Comparison of ENCODE assay signal across 8 mouse cellular contexts in the genomic region with DNA sequence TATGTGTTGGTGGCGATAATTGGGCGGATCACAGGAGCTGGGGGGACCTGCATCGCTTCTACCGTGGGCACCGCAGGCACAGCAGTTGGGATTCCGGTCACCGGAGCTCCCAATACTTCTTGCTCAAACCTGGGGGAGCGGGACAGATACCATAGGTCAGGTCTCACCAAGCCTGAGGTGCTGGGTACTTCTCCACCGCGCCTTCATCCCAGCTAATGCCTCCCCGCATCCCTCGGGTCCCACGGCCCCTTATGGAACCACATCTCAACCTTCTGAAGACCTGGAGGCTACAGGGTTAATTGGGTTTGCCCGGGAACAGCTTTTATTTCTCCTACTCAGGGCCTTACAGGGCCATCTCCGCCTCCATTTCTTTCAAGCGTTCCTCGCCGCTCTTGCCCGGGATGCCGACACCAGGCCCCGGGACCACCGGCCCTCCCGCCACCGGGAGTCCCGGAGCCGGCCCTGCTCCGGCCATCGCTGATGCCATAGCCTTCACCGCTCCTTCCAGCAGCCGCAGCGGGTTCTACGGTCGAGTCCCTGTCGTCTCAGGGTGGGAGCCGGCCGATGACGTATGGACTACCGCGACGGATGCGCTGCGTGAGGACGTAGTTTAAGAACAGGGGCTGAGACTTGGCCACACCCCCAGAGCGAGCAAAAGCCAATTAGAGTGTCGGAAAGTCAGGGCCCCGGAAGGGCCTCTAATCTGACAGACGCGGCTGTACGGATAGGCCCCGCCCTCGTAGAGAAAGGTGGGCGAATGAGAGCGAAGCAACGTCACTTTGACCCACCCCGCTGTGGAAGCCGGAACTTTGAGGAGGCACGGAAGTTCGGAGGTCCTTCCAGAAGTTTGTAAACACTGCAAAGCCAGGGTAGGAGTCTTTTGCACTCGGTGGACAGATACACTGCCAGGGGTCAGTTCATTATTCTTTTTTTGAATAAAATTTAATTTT. TPM values are rescaled to one million over a fixed set of nuclear protein-coding genes. Genes with fewer than 3 reads are reported as not detected.
DNase-seq lines count a peak whose midpoint lies in the region; ATAC-seq lines count a peak whose summit lies in the region.

A gene (minus strand): TSS at position 727 of the 950 bp plus-strand sequence.

- DNase-seq in adrenal gland, adult 18-20 months (ENCODE audit: low spot score in 2 of 2), result peak; percentile 92 to 94
- DNase-seq in embryo, embryonic 11 days, result peak; percentile 99
- DNase-seq in gastrocnemius, postnatal 25 days, result peak; percentile 98
- peak; percentile 99 for DNase-seq in intestine, embryonic 14.5 days (ENCODE audit: low spot score)
- DNase-seq in left cerebral cortex, postnatal 14 days (ENCODE audit: low spot score in 2 of 2), result peak; percentile 99
- peak; percentile 98 for DNase-seq in mesoderm, embryonic 11.5 days (ENCODE audit: low read depth, low spot score)
- peak; percentile 99 to 100 for DNase-seq in right cerebral cortex, postnatal 36 days (ENCODE audit: low spot score in 2 of 2)
- peak; percentile 98 for DNase-seq in yolk sac, embryonic 10.5 days (ENCODE audit: low spot score)

- peaks cover 51% of the 10 kb centered on the region for H3K36me3 ChIP-seq in intestine, embryonic 14.5 days (ENCODE audit: control insufficient read depth, insufficient read depth, low read length)

- peak within 1 kb of the TSS; percentile 54; the same call in 1 of the 2 replicates for H3K27ac ChIP-seq in intestine, embryonic 14.5 days (ENCODE audit: low read depth)

- peak; percentile 99 for ATAC-seq in intestine, embryonic 14.5 days (replicated peaks; ENCODE audit: low FRiP score, low TSS enrichment, low read depth)

- H3K9me3 ChIP-seq in intestine, embryonic 14.5 days (ENCODE audit: control insufficient read depth, low read length), result no peaks in the 10 kb centered on the region

- peak within 1 kb of the TSS; percentile 96 for H3K4me2 ChIP-seq in intestine, embryonic 14.5 days (ENCODE audit: low read length)

- peak within 1 kb of the TSS; percentile 96 for H3K4me3 ChIP-seq in intestine, embryonic 14.5 days (ENCODE audit: low read depth, low read length)

- peaks cover 3% of the 10 kb centered on the region; the same call in 1 of the 2 replicates for H3K4me1 ChIP-seq in intestine, embryonic 14.5 days (replicated peaks; ENCODE audit: control insufficient read depth, insufficient read depth, low read length)

- H3K27me3 ChIP-seq in intestine, embryonic 14.5 days (replicated peaks; ENCODE audit: control insufficient read depth, insufficient read depth, low read length), result no peaks in the 10 kb centered on the region

- 2% methylated on average over 59 of the region's 59 CpGs for WGBS in intestine, embryonic 14.5 days

- intact Hi-C loops in left cerebral cortex, postnatal 14 days (cut with DNase I), result no loop called here

- H3K9ac ChIP-seq in intestine, embryonic 14.5 days (ENCODE audit: low read length), result peak within 1 kb of the TSS; percentile 93

RNA-seq across cellular contexts. Expression of the gene that starts here (rescaled TPM):
- total RNA-seq in adrenal gland, adult 18-20 months (2021), result 10 to 100 TPM; 84.9 to 86.7 TPM
- 10 to 100 TPM; 37.2 to 40.1 TPM for total RNA-seq in gastrocnemius, postnatal 25 days (2021)
- polyA plus RNA-seq in intestine, embryonic 14.5 days (2014; fragmentation: Nextera tagmentation; extraction: Ambion mirVana), result 96.4 and 101 TPM in 2 replicates
- total RNA-seq in left cerebral cortex, postnatal 14 days (2021), result 10 to 100 TPM; 67.9 to 69.0 TPM

Comparison
In these comparisons a context has a peak if more than half of its experiments do, and no peak if none do; other contexts are left out.
1. Peak in every context shown above with its lines: DNase-seq, ATAC-seq, H3K4me3 ChIP-seq and H3K27ac ChIP-seq.